Mouse (Mus musculus): Measurements from ENCODE around the gene Wdr34. TPM values are rescaled to one million over a fixed set of nuclear protein-coding genes. Genes with fewer than 3 reads are reported as not detected.

The Wdr34 gene
- total RNA-seq, 2 experiments from 2014 or later: 40.7 to 41.0 TPM

GRCm38 (mm10) chr2:30078349-30078712 is 29.6 kb upstream of the Wdr34 start:
- DNase-seq (ENCODE audit: extremely low spot score in 1 of 2, low spot score in 2 of 2): no peak
- no peak overlapping the region; the same call in 1 of the 2 replicates for H3K4me3 ChIP-seq
- intact Hi-C loops (cut with DNase I): no loop called here
- TF ChIP-seq CTCF (IDR thresholded peaks at IDR 0.05): no peak
- peak overlapping the region; percentile 53; the same call in 1 of the 2 replicates for H3K27ac ChIP-seq

GRCm38 (mm10) chr2:30077502-30078348 is 29.0 kb upstream of the Wdr34 start, which contains the start of gene Pkn3:
Pkn3 (plus strand) TSS chr2:30077684.
- peak within 1 kb of the TSS; percentile 53; the same call in 1 of the 2 replicates for H3K27ac ChIP-seq
- DNase-seq (ENCODE audit: extremely low spot score in 1 of 2, low spot score in 2 of 2): peak; percentile 76 to 80
- intact Hi-C loops (cut with DNase I): loop anchor here (1.0 to 2.0 kb wide), 2 partner anchors 19 to 85 kb away; no protein-coding TSS in a partner anchor

GRCm38 (mm10) chr2:30076959-30077358 is 28.3 kb upstream of the Wdr34 start:
- H3K4me3 ChIP-seq: no peak overlapping the region; the same call in 1 of the 2 replicates
- intact Hi-C loops (cut with DNase I): loop anchor here (1.0 to 2.0 kb wide), 2 partner anchors 20 to 85 kb away; no protein-coding TSS in a partner anchor

More at GRCm38 (mm10) chr2:30077502-30078348, 29.0 kb upstream of the Wdr34 start, which contains the start of gene Pkn3:
- peak; percentile 49 for TF ChIP-seq CTCF (IDR thresholded peaks at IDR 0.05)
- peak within 1 kb of the TSS; percentile 39 for H3K4me3 ChIP-seq

GRCm38 (mm10) chr2:30076439-30076838 is 27.8 kb upstream of the Wdr34 start:
- intact Hi-C loops (cut with DNase I): loop anchor here (2.0 kb wide), 1 partner anchor 20 kb away; no protein-coding TSS in a partner anchor
- no peak for DNase-seq (ENCODE audit: extremely low spot score in 1 of 2, low spot score in 2 of 2)
- Histone ChIP-seq H3K27ac (no peak overlapping the region), H3K4me3 (no peak overlapping the region)
- TF ChIP-seq CTCF (IDR thresholded peaks at IDR 0.05): no peak

More at GRCm38 (mm10) chr2:30076959-30077358, 28.3 kb upstream of the Wdr34 start:
- H3K27ac ChIP-seq: no peak overlapping the region
- DNase-seq (ENCODE audit: extremely low spot score in 1 of 2, low spot score in 2 of 2): no peak
- TF ChIP-seq CTCF (IDR thresholded peaks at IDR 0.05): no peak

- DNase-seq (ENCODE audit: extremely low spot score in 1 of 2, low spot score in 2 of 2): no peak
- TF ChIP-seq CTCF (IDR thresholded peaks at IDR 0.05): no peak
- intact Hi-C loops (cut with DNase I): loop anchor here (2.0 kb wide), 1 partner anchor 21 kb away; no protein-coding TSS in a partner anchor
- H3K4me3 ChIP-seq: no peak overlapping the region
- no peak overlapping the region for H3K27ac ChIP-seq
Measured at GRCm38 (mm10) chr2:30075625-30076024, 26.9 kb upstream of the Wdr34 start.

- no peak overlapping the region for H3K27ac ChIP-seq
- H3K4me3 ChIP-seq: no peak overlapping the region
- no peak for DNase-seq (ENCODE audit: extremely low spot score in 1 of 2, low spot score in 2 of 2)
- intact Hi-C loops (cut with DNase I): no loop called here
- TF ChIP-seq CTCF (IDR thresholded peaks at IDR 0.05): no peak
Measured at GRCm38 (mm10) chr2:30073285-30073684, 24.6 kb upstream of the Wdr34 start.

GRCm38 (mm10) chr2:30072875-30073274 is 24.2 kb upstream of the Wdr34 start:
- intact Hi-C loops (cut with DNase I): no loop called here
- no peak for TF ChIP-seq CTCF (IDR thresholded peaks at IDR 0.05)
- H3K27ac ChIP-seq: no peak overlapping the region
- DNase-seq (ENCODE audit: extremely low spot score in 1 of 2, low spot score in 2 of 2): no peak
- H3K4me3 ChIP-seq: no peak overlapping the region

- intact Hi-C loops (cut with DNase I): loop anchor here (2.0 kb wide), 1 partner anchor 57 kb away; the partner anchor contains the start of gene Zer1
Measured at GRCm38 (mm10) chr2:30067962-30068361, 19.3 kb upstream of the Wdr34 start.

GRCm38 (mm10) chr2:30067031-30067888 is 18.6 kb upstream of the Wdr34 start:
- DNase-seq (ENCODE audit: extremely low spot score in 1 of 2, low spot score in 2 of 2): peak; percentile 37 to 49
- no peak for TF ChIP-seq CTCF (IDR thresholded peaks at IDR 0.05)
- intact Hi-C loops (cut with DNase I): loop anchor here (2.0 kb wide), 1 partner anchor 58 kb away; the partner anchor contains the start of gene Zer1
- Histone ChIP-seq H3K4me3 (peak overlapping the region; percentile 94), H3K27ac (peak overlapping the region; percentile 63)

More at GRCm38 (mm10) chr2:30067962-30068361, 19.3 kb upstream of the Wdr34 start:
- Histone ChIP-seq H3K27ac (no peak overlapping the region), H3K4me3 (peak overlapping the region; percentile 94)
- no peak for TF ChIP-seq CTCF (IDR thresholded peaks at IDR 0.05)
- no peak for DNase-seq (ENCODE audit: extremely low spot score in 1 of 2, low spot score in 2 of 2)

GRCm38 (mm10) chr2:30066046-30066901 is 17.6 kb upstream of the Wdr34 start:
- H3K27ac ChIP-seq: peak overlapping the region; percentile 93
- H3K4me3 ChIP-seq: peak overlapping the region; percentile 94
- peak; percentile 93 to 94 for DNase-seq (ENCODE audit: extremely low spot score in 1 of 2, low spot score in 2 of 2)
- intact Hi-C loops (cut with DNase I): loop anchor here (2.0 kb wide), 1 partner anchor 59 kb away; the partner anchor contains the start of gene Zer1
- TF ChIP-seq CTCF (IDR thresholded peaks at IDR 0.05): no peak

Data from left cerebral cortex, adult 2 months (tissue).